ENCODE assay signal across 13 mouse cellular contexts in the genomic region with DNA sequence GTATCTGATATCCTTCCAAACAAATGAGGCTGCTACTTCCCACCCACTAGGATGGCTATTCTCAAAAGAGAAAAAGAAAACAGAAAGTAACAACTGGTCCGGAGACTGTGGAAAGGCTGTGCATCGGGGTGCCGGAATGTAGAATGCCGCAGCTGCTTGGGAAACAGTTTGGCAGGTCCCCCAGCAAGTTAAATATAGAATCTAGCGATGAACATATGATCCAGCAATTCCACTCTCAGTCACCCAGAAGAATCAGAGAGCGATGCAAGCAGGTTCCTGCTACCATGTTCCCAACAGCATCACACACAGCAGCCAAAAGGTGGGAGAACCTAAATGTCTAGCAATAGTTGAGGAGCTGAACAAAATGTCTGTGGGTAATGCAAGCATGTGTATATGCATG.
A peak's percentile ranks its signal among the peaks of the same experiment; 100 is the strongest.
DNase-seq lines count a peak whose midpoint lies in the region; ATAC-seq lines count a peak whose summit lies in the region.
"Had no signal": no experiment of that assay in that cellular context is flagged by ENCODE, and none has a peak within 500 bp of the region (broad histone marks: within the 10 kb centered on the region; RNA-seq: fewer than 3 reads in every experiment).

No protein-coding gene starts in this region.

- no peak overlapping the region for H3K9ac ChIP-seq in embryonic facial prominence, embryonic 13.5 days
- H3K9ac ChIP-seq in intestine, embryonic 16.5 days (ENCODE audit: low read depth, low read length): no peak overlapping the region
- H3K9ac ChIP-seq: limb, embryonic 15.5 days had no signal

- no peaks in the 10 kb centered on the region for H3K36me3 ChIP-seq in embryonic facial prominence, embryonic 13.5 days
- H3K36me3 ChIP-seq in embryonic facial prominence, embryonic 10.5 days (replicated peaks): no peaks in the 10 kb centered on the region
- no peaks in the 10 kb centered on the region for H3K36me3 ChIP-seq in heart, embryonic 10.5 days
- H3K36me3 ChIP-seq in intestine, embryonic 16.5 days (ENCODE audit: control insufficient read depth, insufficient read depth, low read length): no peaks in the 10 kb centered on the region
- H3K36me3 ChIP-seq: limb, embryonic 15.5 days had no signal

- H3K4me1 ChIP-seq in embryonic facial prominence, embryonic 13.5 days: peaks cover 49% of the 10 kb centered on the region
- H3K4me1 ChIP-seq in embryonic facial prominence, embryonic 10.5 days: peaks cover 37% of the 10 kb centered on the region
- peaks cover 17% of the 10 kb centered on the region for H3K4me1 ChIP-seq in heart, embryonic 10.5 days
- no peaks in the 10 kb centered on the region; the same call in 1 of the 2 replicates for H3K4me1 ChIP-seq in intestine, embryonic 16.5 days (ENCODE audit: control insufficient read depth, insufficient read depth, low read length)

- no peak overlapping the region for H3K4me3 ChIP-seq in embryonic facial prominence, embryonic 13.5 days
- H3K4me3 ChIP-seq in embryonic facial prominence, embryonic 10.5 days: no peak overlapping the region
- H3K4me3 ChIP-seq in heart, embryonic 10.5 days: no peak overlapping the region
- no peak overlapping the region for H3K4me3 ChIP-seq in intestine, embryonic 16.5 days (ENCODE audit: low read length)
- H3K4me3 ChIP-seq: limb, embryonic 15.5 days had no signal

- H3K9me3 ChIP-seq in embryonic facial prominence, embryonic 13.5 days: no peaks in the 10 kb centered on the region
- no peaks in the 10 kb centered on the region for H3K9me3 ChIP-seq in embryonic facial prominence, embryonic 10.5 days
- no peaks in the 10 kb centered on the region for H3K9me3 ChIP-seq in heart, embryonic 10.5 days
- no peaks in the 10 kb centered on the region for H3K9me3 ChIP-seq in intestine, embryonic 16.5 days (ENCODE audit: control insufficient read depth, low read length)
- H3K9me3 ChIP-seq: limb, embryonic 15.5 days had no signal

- ATAC-seq in embryonic facial prominence, embryonic 13.5 days (ENCODE audit: insufficient number of reproducible peaks, insufficient read depth, low FRiP score, low TSS enrichment, low read depth): no peak
- ATAC-seq in erythroblast, adult 5-6 weeks (replicated peaks; ENCODE audit: low FRiP score, poor library complexity, severe bottlenecking): no peak
- ATAC-seq in intestine, embryonic 16.5 days: no peak

- H3K27ac ChIP-seq in embryonic facial prominence, embryonic 13.5 days: peak overlapping the region; percentile 62
- H3K27ac ChIP-seq in embryonic facial prominence, embryonic 10.5 days (replicated peaks): no peak overlapping the region
- H3K27ac ChIP-seq in heart, embryonic 10.5 days: peak overlapping the region; percentile 7; the same call in 1 of the 2 replicates
- no peak overlapping the region for H3K27ac ChIP-seq in intestine, embryonic 16.5 days (ENCODE audit: low read length)
- H3K27ac ChIP-seq: limb, embryonic 15.5 days had no signal

- H3K27me3 ChIP-seq in embryonic facial prominence, embryonic 13.5 days: no peaks in the 10 kb centered on the region
- H3K27me3 ChIP-seq in embryonic facial prominence, embryonic 10.5 days (replicated peaks; ENCODE audit: low read depth, poor library complexity, severe bottlenecking): no peaks in the 10 kb centered on the region
- H3K27me3 ChIP-seq in heart, embryonic 10.5 days (ENCODE audit: insufficient read depth, poor library complexity, severe bottlenecking): no peaks in the 10 kb centered on the region
- no peaks in the 10 kb centered on the region for H3K27me3 ChIP-seq in intestine, embryonic 16.5 days (replicated peaks; ENCODE audit: control insufficient read depth, insufficient read depth, low read length)
- H3K27me3 ChIP-seq: limb, embryonic 15.5 days had no signal

- 59% methylated on average over 6 of the region's 6 CpGs for WGBS in embryonic facial prominence, embryonic 13.5 days
- WGBS in embryonic facial prominence, embryonic 10.5 days: 90% methylated on average over 6 of the region's 6 CpGs
- 51% methylated on average over 6 of the region's 6 CpGs for WGBS in heart, embryonic 10.5 days
- 70% methylated on average over 6 of the region's 6 CpGs for WGBS in intestine, embryonic 16.5 days

- peak overlapping the region; percentile 1; the same call in 1 of the 2 replicates for H3K4me2 ChIP-seq in embryonic facial prominence, embryonic 13.5 days
- no peak overlapping the region for H3K4me2 ChIP-seq in intestine, embryonic 16.5 days (ENCODE audit: low read depth, low read length)
- H3K4me2 ChIP-seq: limb, embryonic 15.5 days had no signal

- no peak for DNase-seq in embryonic facial prominence, embryonic 10.5 days (ENCODE audit: low spot score)
- peak; percentile 33 to 48 for DNase-seq in left cerebral cortex, adult 18-20 months (ENCODE audit: low spot score in 2 of 2)
- no peak for DNase-seq in left cerebral cortex, adult 11 months (ENCODE audit: low spot score)
- no peak for DNase-seq in heart, embryonic 10.5 days (ENCODE audit: low spot score)
- peak; percentile 47 to 48 for DNase-seq in right cerebral cortex, adult 2 months (ENCODE audit: low spot score in 2 of 2)
- DNase-seq: adrenal gland, postnatal 36 days; cerebellum, postnatal 10 days; kidney, adult 11 months; thymus, postnatal 4 days had no signal

Comparison
In these comparisons a context has a peak if more than half of its experiments do, and no peak if none do; other contexts are left out.
1. H3K27ac ChIP-seq: peak in embryonic facial prominence, embryonic 13.5 days (single experiment) and heart, embryonic 10.5 days (single experiment); none in embryonic facial prominence, embryonic 10.5 days (single experiment) and intestine, embryonic 16.5 days (single experiment).
2. DNase-seq: peak in left cerebral cortex, adult 18-20 months (2 of 2) and right cerebral cortex, adult 2 months (2 of 2); none in embryonic facial prominence, embryonic 10.5 days (single experiment), left cerebral cortex, adult 11 months (single experiment) and heart, embryonic 10.5 days (single experiment).